Mouse (Mus musculus) v-Abl transformed pro-B cells (cell line): Measurements from ENCODE around the gene Pex12.
"Not testable (repeated sequence)": the region's sequence is repeated elsewhere in the genome, so short reads cannot be mapped to it uniquely, and the experiment has no call there.

ENCODE experiments used
- in situ Hi-C, 2 experiments: fragments of 400-800 bp; cut with MboI; formaldehyde crosslinking; loops; one replicate each; pipeline ENCODE4 v1.15.1; 2025; ENCODE audit not compliant: unreplicated experiment in 2 of 2

Gene Pex12

DNA sequence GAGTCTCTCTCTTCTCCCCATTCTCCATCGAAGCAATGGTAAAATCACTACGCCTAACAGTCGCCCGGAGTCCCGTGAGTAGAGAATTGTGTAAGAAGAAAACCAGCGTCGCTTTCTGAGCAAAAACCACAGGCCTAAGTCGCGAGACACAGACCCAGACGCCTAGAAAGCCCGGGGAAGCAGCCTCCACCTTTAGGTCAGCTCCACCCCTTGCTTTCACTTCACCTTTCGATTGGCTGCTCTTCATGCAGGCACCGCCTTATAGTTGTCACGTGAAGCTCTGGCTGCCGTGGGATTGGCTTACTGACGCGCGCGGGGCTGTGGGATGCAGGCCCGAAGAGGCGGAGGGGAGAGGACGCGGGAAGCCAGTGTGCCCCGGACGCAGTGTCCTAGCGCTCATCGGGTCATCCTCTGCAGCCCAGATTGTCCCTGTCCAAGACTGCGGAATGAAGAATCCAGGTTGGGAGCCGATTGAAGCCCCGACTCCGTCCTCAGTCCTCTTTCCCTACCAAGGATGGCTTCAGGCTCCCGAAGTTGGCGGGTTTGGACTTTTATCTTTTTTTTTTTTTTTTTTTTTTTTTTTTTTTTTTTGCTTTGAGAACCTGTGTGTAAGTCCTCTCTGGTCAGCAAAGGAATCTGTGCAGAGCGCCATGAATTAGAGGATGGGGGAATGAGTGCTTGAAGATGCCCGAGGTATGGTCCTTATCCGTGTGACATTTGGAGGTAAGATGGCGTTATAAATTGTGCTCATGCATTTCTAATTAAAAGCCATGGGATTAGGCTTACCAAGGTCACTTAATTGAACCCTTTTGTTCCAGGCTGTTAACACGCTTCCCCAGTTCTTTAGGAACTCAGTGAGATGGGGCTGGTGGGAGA is 10.8 kb downstream of the Pex12 start:
- in situ Hi-C loops: no loop called here

DNA sequence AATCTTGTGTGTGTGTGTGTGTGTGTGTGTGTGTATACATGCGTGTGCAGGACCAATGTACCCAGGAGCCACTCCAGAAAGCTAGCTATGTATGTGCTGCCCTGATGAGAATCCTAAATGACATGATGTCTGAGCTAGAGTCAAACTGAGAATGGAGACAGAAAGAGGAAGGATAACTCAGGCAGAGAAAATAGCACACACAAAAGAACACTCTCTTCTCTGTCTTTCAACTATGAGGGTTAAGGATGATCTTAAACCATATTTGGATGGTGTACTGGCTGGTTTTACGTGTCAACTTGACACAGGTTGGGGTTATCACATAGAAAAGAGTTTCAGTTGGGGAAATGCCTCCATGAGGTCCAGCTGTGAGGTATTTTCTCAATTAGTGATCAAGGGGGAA is 12.8 kb downstream of the Pex12 start:
- in situ Hi-C loops: no loop called here

DNA sequence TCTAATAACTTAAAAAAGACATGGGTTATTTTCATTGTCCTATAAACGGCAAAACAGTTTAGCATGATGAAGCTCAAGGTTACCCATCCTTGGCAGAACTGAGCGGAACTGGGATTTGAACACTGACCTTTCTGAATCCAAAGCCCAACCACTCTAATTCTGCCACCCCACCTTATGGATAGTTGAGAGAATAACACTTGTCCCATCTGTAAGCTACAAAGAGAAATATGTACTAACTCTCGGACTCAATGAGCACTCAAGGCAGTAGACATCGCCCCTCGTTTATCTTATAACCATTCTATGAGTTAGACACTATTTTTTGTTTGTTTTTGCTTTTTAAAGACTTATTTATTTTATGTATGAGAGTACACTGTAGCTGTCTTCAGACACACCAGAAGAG is 13.3 kb downstream of the Pex12 start:
- in situ Hi-C loops: no loop called here

DNA sequence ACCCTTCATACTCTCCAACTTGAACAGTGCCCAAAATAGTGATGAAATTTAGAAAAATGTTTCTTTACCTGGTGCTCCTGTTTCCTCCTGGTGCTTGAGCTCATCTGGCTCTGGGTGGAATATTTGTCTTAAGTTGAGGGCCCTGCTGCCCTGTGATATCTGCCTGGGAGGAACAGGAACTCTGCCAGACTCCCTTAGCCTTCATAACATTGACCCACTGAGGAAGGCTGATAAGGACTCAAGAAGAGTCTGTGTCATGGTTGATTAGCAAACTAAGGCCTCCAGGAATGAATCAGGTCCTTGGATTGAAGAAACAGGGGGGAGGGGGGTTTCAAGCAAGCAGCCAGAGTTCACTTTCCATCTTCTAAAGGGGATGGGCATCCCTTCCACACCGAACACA is 15.8 kb downstream of the Pex12 start, which contains the start of gene Slfn14:
Gene Slfn14 (minus strand): TSS at position 161 of the 400 bp plus-strand sequence.
- in situ Hi-C loops: no loop called here

DNA sequence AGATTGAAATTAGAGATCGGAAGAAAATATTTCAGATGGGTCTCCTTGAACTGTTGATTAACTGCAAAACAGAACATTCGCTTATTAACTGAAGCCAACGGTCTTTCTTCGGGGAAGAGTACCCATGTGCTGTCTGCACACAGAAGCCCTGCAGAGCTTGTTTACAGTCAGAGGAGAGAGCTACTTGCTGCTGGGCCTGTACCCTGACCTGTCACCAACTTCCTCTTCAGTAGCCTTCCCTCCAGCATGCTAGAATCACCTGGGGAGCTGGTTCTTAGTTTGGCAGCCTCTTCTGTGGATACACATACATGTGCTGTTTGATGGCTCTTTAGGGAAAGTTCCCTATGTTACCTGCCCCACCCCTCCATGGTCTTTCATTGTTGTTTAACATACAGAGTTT is 16.8 kb downstream of the Pex12 start:
- in situ Hi-C loops: no loop called here

DNA sequence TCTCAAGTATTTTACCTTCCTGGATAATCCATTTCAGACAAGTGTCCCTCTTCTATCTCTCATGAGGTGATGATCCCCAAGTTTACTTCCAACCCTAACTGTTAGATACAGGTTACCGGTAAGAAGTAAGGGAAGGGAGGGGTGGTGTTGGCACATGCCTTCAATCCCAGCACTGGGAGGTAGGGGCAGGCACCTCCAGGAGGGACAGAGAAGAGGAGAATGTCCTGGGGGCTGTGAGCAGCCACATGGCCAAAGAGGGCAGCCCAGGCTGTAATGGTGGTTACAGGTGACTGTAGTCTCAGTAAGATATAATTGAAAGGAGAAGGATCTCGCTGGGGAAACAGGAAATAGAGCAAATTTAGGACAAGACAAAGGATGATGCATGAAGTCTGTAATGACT is 20.3 kb downstream of the Pex12 start:
- in situ Hi-C loops: loop anchor here in 1 of 2 experiments (5.0 kb wide), 1 partner anchor 50 kb away; no protein-coding TSS in a partner anchor

DNA sequence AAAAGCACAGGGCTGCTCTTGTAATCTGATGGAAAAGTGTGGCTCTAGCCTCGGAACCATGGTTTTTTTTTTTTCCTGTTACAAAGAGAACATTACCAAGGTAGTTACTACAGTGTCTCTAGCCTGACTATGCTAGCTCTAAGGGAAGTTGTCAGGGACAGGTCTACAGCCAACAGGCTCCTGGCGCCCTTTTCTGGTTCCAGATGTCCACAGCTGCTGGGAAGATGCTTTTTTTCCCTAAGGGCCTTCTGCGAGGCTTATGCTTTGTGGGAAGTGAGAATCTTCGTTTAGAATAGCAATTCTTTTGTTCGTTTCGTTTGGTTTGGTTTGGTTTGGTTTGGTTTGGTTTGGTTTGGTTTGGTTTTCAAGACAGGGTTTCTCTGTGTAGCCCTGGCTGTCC is 22.7 kb downstream of the Pex12 start:
- in situ Hi-C loops: loop anchor here in 1 of 2 experiments (5.0 kb wide), 1 partner anchor 47 kb away; no protein-coding TSS in a partner anchor

DNA sequence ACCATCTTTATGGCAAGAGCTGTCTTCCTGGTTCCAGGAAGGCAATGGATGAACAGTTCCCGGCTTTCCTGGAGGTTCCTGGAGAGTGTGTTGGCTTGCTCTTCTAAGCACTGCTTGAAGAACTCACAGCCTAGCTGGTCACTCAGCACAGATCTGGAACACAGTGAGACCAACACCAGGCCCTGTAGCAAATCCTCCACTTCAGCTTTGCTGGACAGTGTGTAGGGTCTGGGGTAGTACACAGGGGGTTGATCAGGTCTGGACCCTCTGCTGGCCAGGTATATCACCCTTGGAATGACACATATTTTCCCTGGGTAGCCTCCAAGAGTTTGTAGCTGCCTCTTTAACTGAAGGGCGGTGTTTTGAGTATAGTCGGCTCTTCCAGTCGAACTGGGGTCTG is 23.4 kb downstream of the Pex12 start:
- in situ Hi-C loops: no loop called here

DNA sequence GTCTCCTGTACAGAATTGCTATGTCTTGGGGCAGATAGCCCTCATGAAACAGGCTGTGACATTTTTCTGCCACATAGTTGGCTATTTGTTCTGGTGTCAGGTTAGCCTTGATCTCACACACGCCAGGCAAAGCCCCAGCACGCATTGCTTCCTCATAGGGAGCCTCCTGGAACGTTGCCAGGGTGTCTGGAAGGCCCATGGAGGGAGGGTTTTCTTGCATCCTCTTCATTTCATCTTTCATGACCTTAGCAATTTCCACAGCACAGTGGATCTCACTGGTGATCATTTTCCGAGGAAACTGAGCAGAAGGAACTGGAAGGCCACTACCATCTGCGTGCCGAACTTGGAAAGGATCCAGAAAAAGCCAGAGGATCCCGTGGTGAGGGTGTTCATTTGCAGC is 26.1 kb downstream of the Pex12 start:
- in situ Hi-C loops: no loop called here

DNA sequence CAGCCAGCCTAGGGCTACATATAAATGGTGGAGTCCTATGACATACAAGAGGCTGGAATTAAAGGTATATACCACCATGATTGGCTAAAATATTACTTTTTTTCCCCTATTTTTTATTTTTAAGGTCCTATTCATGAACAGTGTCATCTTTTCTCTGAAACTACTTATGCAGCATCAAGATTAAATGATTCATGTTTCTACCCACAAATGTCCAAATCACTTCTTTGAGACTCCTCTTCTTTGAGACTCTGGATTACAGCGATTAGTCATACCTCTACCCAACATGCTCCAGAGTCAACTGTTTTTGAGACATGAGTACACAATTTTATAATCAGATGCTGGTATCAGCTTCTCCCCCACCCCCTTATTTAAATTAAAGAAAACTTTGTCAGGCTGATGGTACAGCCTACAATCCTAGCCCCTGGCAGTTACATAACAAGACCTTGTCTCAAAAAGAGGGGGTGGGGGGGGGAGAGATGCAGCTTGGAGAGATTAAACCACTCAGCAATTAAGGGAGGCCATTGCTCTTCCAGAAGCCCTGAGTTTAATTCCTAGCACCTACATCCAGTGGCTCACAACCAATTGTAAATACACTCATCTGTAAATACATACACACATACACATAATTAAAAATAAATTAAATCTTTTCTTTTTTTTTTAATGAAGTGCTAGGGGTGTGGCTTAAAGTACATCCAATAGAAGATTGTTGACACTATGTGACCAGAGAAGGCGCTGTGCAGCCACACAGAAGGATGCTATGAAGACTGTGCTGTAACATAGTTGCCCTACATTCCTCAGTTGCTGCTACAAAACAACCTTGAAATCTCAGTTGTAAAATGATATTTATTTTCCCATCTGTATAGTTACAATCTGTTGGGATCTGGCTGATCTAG is 30.2 kb downstream of the Pex12 start:
- in situ Hi-C loops: no loop called here

DNA sequence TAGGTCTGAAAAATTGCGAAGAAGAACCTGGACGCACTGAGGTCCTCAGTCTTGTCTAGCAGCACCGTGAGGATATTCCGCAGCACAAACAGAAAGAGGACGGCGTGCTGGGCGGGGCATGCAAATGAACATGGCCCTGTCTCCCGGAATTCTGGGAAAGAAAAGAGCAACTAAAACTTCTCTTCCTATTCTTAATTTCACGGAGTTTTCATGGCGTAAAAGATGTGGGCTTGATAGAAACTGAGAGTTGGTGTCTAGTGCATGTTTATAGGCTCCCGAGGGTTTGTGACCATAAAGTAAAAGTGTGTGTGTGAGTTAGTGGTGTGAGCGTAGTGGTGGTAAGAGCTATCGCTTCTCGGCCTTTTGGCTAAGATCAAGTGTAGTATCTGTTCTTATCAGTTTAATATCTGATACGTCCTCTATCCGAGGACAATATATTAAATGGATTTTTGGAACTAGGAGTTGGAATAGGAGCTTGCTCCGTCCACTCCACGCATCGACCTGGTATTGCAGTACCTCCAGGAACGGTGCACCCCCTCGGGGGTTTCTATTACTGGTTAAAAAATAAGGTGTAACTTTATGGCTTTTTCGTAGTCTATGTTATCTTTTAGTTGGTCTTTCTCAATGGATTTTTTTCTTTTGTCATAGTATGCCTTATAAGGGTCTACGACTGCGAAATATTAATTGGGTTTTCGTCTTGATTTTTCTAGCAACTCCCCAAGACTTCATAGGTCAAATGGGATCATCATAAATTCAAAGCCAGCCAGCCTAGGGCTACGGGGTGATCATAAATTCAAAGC is 31.0 kb downstream of the Pex12 start:
- in situ Hi-C loops: no loop called here

DNA sequence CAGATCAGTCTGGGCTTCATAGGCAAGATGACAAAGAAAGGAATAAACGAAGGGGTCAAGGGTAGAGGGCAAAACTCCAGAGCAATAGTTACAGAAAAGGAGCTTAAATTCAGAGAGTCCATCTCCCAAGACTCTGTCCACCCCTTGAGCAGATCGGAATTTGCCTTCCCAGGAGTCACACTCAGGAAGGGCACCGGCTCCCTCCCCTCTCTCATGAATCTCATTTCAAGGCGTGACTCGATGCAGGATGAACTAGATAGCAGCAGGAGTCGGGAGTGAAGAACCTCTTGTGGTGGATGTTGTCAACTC is 31.6 kb downstream of the Pex12 start:
- in situ Hi-C loops: no loop called here

DNA sequence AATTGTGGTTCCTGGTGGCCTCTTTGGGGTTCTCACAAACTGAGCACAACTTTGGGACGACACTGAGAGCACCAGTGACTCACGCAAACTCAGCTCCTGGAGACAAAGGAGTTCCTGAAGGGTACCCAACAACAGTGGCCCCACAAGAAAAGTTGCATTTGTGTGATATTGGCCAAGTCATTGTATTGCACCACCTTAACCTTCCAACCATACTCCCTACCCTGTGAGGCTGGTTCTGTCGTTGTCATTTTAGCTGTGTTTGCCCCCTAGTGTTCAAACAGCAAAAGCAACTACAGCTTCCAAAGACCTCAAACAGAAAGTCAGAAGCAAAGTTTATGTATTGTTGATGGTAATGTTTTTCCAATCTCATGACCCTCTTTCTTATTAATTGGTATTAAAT is 39.2 kb downstream of the Pex12 start:
- in situ Hi-C loops: no loop called here

DNA sequence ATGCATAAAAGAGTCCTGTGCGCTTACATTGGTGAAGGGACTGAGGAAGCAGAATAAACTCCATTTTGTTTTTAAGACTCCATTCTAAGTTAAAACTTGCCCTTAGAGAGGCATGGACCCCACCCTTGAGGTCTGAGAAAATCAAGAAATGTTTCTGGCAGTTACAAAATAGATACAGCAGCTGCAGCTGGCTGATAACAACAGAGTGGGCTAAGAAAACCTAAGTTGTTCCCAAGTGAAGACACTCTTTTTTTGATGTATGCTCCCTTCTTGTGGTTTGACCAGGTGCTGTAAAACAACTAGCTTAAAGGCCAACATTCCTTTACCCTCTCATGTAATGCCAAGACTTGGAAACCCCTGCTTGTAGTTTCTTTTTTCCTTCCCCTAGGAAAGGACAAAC is 39.7 kb downstream of the Pex12 start:
- in situ Hi-C loops: no loop called here

DNA sequence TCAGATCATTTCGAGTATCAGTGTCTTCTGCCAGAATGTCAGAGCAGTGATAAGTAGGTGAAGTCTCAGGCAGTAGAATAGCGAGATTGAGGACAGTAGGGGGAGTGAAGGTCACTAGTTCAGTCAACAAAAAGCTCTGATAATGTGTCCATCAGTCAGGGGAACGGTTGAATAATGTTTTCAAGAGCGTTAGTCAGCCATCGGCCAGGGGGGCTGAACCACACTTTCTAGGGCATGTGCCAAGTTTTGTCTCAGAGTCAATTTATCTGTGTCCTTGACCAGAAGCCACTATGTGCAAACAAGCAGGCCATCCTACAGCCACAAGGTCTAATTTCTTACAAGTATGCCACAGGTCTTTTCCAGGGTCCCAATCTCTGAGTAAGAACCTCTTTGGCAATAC is 45.2 kb downstream of the Pex12 start:
- in situ Hi-C loops: not testable (repeated sequence)
